ENCODE assay signal across 8 mouse cellular contexts in genomic region chr11:86356007-86356853, GRCm38 (mm10). TPM values are rescaled to one million over a fixed set of nuclear protein-coding genes. Genes with fewer than 3 reads are reported as not detected.
DNase-seq lines count a peak whose midpoint lies in the region; ATAC-seq and TF ChIP-seq lines count a peak whose summit lies in the region.

No protein-coding gene starts in this region.

- H3K9me3 ChIP-seq in lung, embryonic 15.5 days = no peaks in the 10 kb centered on the region
- no peaks in the 10 kb centered on the region for H3K9me3 ChIP-seq in heart, postnatal 0 days (replicated peaks; ENCODE audit: control insufficient read depth, low read length)

- DNase-seq in lung, postnatal 25 days (ENCODE audit: low spot score) = no peak
- peak; percentile 52 for DNase-seq in c-Kit-positive CD71-positive TER-119-negative erythroid progenitor cells, embryonic 14.5 days (ENCODE audit: low read depth)
- peak; percentile 40 for DNase-seq in heart, postnatal 0 days (ENCODE audit: low spot score)
- DNase-seq in T-cell, adult 2 months (ENCODE audit: low spot score) = no peak
- no peak for DNase-seq in frontal cortex, postnatal 10 days (ENCODE audit: low spot score in 2 of 2)
- DNase-seq in urinary bladder, postnatal 14 days (ENCODE audit: low spot score) = no peak

- peak overlapping the region; percentile 73 for H3K4me2 ChIP-seq in lung, embryonic 15.5 days
- peak overlapping the region; percentile 61 for H3K4me2 ChIP-seq in heart, postnatal 0 days (ENCODE audit: low read depth, low read length)

- no peaks in the 10 kb centered on the region for H3K27me3 ChIP-seq in lung, embryonic 15.5 days
- no peaks in the 10 kb centered on the region for H3K27me3 ChIP-seq in heart, postnatal 0 days (ENCODE audit: control insufficient read depth, insufficient read depth, low read length)

- no peak for TF ChIP-seq CTCF in heart, postnatal 0 days (IDR thresholded peaks at IDR 0.05; ENCODE audit: low read depth)

- H3K9ac ChIP-seq in lung, embryonic 15.5 days = peak overlapping the region; percentile 92
- H3K9ac ChIP-seq in heart, postnatal 0 days (replicated peaks; ENCODE audit: low read depth, low read length) = peak overlapping the region; percentile 99

- peaks cover 9% of the 10 kb centered on the region; the same call in 1 of the 2 replicates for H3K36me3 ChIP-seq in lung, embryonic 15.5 days
- peaks cover 8% of the 10 kb centered on the region for H3K36me3 ChIP-seq in heart, postnatal 0 days (replicated peaks; ENCODE audit: control insufficient read depth, insufficient read depth, low read length)
- H3K36me3 ChIP-seq in macrophage (ENCODE audit: inconsistent target) = no peaks in the 10 kb centered on the region; the same call in 1 of the 2 replicates

- TF ChIP-seq EP300 in heart, postnatal 0 days (IDR thresholded peaks at IDR 0.05; ENCODE audit: low read depth) = no peak

- 3% methylated on average over 13 of the region's 13 CpGs for WGBS in lung, embryonic 15.5 days
- under 1% methylated on average over 13 of the region's 13 CpGs for WGBS in heart, postnatal 0 days
- under 1% methylated on average over 13 of the region's 13 CpGs for WGBS in macrophage (ENCODE audit: missing documents)

- no peak for ATAC-seq in lung, embryonic 15.5 days (ENCODE audit: borderline replicate concordance, extremely low read depth, low FRiP score, low TSS enrichment)
- no peak for ATAC-seq in heart, postnatal 0 days (ENCODE audit: insufficient read depth, low read depth)

- peaks cover 59% of the 10 kb centered on the region for H3K79me2 ChIP-seq in macrophage (ENCODE audit: inconsistent target)

- peak overlapping the region; percentile 37; the same call in 1 of the 2 replicates for H3K27ac ChIP-seq in lung, embryonic 15.5 days
- H3K27ac ChIP-seq in heart, postnatal 0 days (ENCODE audit: low read depth) = peak overlapping the region; percentile 100
- peak overlapping the region; percentile 40 for H3K27ac ChIP-seq in macrophage

- H3K4me3 ChIP-seq in lung, embryonic 15.5 days = peak overlapping the region; percentile 94
- peak overlapping the region; percentile 99 for H3K4me3 ChIP-seq in heart, postnatal 0 days (ENCODE audit: low read depth, low read length)
- H3K4me3 ChIP-seq in macrophage (ENCODE audit: inconsistent target) = peak overlapping the region; percentile 63

- peaks cover 27% of the 10 kb centered on the region for H3K4me1 ChIP-seq in lung, embryonic 15.5 days
- peaks cover 26% of the 10 kb centered on the region for H3K4me1 ChIP-seq in heart, postnatal 0 days (ENCODE audit: control insufficient read depth, insufficient read depth)

RNA-seq across cellular contexts. Expression of gene Med13, which starts 1.2 kb away (rescaled TPM):
- 7.5 and 8.2 TPM in 2 replicates for polyA plus RNA-seq in lung, embryonic 15.5 days (2015; fragmentation: Nextera tagmentation; extraction: Ambion mirVana)
- total RNA-seq in heart, postnatal 0 days (2014; rRNA removed; ENCODE audit: low replicate concordance) = 26.3 and 52.1 TPM in 2 replicates
- 3.7 and 3.8 TPM in 2 replicates for polyA plus RNA-seq in heart, postnatal 0 days (2015; fragmentation: Nextera tagmentation; extraction: Ambion mirVana)
- total RNA-seq in macrophage (2018; cell fraction: chromatin; rRNA removed) = 100 to 1,000 TPM in 23 of 26 experiments, 10 to 100 TPM in 3; 94.3 to 231 (median 129) TPM
- 10 to 100 TPM; 38.9 to 72.7 (median 46.9) TPM for total RNA-seq in macrophage (2018; cell fraction: cytosol; rRNA removed)
- 100 to 1,000 TPM in 15 of 26 experiments, 10 to 100 TPM in 11; 75.1 to 164 (median 108) TPM for total RNA-seq in macrophage (2018; cell fraction: nucleus; rRNA removed)
- polyA plus RNA-seq in macrophage (2018) = 16.0 to 22.3 TPM (median 17.4 TPM) in 3 replicates

Comparison
In these comparisons a context has a peak if more than half of its experiments do, and no peak if none do; other contexts are left out.
1. H3K27ac ChIP-seq: peak in every context shown above with its lines; median percentile 100 in heart, postnatal 0 days; 40 in macrophage; 37 in lung, embryonic 15.5 days.
2. DNase-seq: peak in c-Kit-positive CD71-positive TER-119-negative erythroid progenitor cells, embryonic 14.5 days (single experiment) and heart, postnatal 0 days (single experiment); none in lung, postnatal 25 days (single experiment), T-cell, adult 2 months (single experiment), frontal cortex, postnatal 10 days (0 of 2) and urinary bladder, postnatal 14 days (single experiment).
3. Peak in every context shown above with its lines, with median percentiles within 50 percentile points of each other: H3K4me3 ChIP-seq.